Mouse (Mus musculus) forebrain, embryonic 14.5 days (tissue): Measurements from ENCODE around the gene Clip4. TPM values are rescaled to one million over a fixed set of nuclear protein-coding genes. Genes with fewer than 3 reads are reported as not detected.

Experiments
- polyA plus RNA-seq: library from polyadenylated mRNA; unstranded; fragments of >200 nt; fragmentation: Nextera tagmentation; extraction: Ambion mirVana; gene quantifications from 2 replicates; pipeline ENCODE4 v1.2.1, GENCODE M21; 2014

The Clip4 gene
- polyA plus RNA-seq, 1 experiment from 2014 or later = 6.9 TPM

Other genes starting within 250 kb of the Clip4 start
- gene Ndc80, start 241.6 kb upstream of the Clip4 start, polyA plus RNA-seq = 22.7 and 25.2 TPM in 2 replicates
- gene Spdya, start 216.4 kb upstream of the Clip4 start, polyA plus RNA-seq = 1.4 and 1.7 TPM in 2 replicates
- gene Wdr43, start 152.6 kb upstream of the Clip4 start, polyA plus RNA-seq = 56.6 and 63.7 TPM in 2 replicates
- 0.23 and 0.24 TPM in 2 replicates for gene Togaram2, start 95.2 kb upstream of the Clip4 start, polyA plus RNA-seq
- not detected in 2 replicates for gene Pcare, start 15.6 kb upstream of the Clip4 start, polyA plus RNA-seq